Mouse (Mus musculus) gastrocnemius, postnatal 14 days (tissue): ENCODE measurements around the gene Flt1. TPM values are rescaled to one million over a fixed set of nuclear protein-coding genes. Genes with fewer than 3 reads are reported as not detected.

Experiments
- DNase-seq: peaks from one replicate; pipeline ENCODE4 v3.0.0; 2021; ENCODE audit warnings: mixed read lengths
- intact Hi-C: fragments of 180-260 bp; cut with DNase I; formaldehyde crosslinking; loops from one replicate; pipeline ENCODE4 v1.15.1; 2025; ENCODE audit warnings: low total_unique reads
- total RNA-seq, 2 experiments: library from RNA; stranded (reverse); gene quantifications; 2 replicates each; pipeline ENCODE4 v1.2.3; 2021

Flt1 gene
- total RNA-seq, 2 experiments from 2014 or later: 14.9 to 21.6 TPM

DNA sequence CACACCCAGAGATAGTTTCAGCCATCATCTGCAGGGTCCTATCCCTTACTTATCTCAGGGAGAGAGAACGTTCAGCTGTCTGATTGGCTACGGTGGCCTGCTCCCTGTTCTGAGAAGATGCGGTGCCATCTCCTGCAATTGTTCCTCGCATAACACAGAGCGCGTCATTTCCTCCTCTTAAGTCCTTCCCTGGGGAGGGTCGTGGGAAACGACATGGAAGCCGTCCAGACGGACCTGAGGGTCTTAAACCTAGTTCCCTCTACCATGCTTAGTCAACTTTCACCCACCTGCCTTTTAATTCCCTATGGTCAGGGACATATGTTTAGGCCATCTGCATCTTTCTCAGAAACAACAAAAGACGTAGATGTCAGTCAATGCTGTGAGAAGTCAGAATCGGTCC is 46.5 kb downstream of the Flt1 start:
- intact Hi-C loops: no loop called here
- DNase-seq: no peak

DNA sequence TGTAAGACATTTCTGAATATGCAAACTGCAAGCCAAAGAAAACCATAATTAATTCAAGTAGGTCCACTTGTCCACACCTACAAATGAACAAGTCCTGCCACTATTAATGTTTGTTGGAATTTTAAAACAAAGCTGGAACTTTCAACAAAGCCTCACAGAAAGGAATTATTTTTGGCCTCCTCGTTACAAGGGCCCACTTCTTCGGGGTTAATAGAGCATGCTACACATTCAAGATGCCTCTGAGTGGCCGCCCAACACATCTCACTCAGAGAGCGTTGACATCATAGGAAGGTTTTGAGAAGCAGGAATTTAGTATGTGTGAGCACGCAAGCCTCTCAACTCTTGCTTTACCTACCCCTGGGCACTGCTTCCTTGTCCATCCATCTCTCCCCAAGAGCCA is 50.0 kb downstream of the Flt1 start:
- intact Hi-C loops: no loop called here
- DNase-seq: no peak

DNA sequence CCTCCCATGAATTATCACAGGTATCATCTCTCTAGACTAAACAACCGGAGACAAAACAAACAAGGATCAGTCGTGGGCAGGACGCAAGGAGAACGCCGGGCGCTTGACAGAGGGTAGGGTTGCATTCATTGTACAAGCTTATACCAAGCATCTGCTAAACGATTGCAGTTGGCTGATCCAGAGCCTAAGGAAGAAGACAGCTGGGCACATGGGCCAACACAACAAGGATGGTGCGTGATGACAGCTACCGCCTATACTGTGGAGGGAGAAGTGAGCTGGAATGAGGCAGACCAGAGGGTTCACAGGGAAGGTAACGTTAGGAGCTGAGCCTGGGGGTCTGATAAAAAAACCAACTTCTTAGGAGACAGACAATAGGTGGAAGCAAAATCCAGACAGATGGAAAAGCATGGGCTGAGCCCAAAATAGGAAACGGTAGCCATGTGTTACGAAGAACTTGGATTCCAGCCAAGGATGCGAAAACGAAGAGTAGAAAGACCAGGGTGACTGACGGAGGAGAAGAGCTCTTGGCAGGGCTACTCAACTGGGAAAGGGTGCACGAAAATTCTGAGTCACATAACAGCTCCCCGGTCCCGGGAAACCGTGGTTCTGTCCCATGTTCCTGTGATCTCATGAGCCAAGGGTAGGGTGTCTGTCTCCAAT is 53.9 kb downstream of the Flt1 start:
- DNase-seq: no peak
- intact Hi-C loops: no loop called here

DNA sequence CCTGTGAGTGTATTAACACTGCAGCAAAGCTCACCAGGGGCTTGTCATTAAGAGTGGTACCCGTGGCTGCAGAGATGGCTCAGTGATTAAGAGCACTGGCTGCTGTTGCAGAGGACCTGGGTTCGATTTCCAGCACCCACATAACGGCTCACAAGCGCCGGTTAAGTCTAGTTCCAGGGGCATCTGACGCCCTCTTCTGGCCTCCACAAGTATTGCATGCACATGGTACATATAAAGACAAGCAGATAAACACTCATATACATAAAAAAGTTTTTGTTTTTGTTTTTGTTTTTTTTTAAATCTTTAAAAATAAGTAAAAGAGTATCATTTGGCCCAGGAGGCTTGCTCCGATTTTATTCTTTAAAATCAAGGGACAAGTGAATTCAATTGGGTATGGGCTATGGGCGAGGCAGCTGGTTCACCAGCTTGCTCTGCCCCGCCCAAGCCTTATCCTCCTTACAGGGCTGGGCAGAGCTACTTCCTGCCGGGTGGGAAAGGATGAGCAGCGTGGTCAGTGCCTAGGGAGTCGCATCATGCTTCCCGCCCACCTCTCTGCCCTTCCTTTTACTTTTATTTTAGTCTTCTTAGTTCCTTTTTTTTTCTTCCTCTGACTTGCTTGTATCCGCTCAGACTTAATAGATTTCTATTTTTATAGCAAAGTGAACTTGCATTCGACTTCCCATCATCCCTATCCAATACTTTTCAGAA is 57.0 kb downstream of the Flt1 start:
- no peak for DNase-seq
- intact Hi-C loops: no loop called here

DNA sequence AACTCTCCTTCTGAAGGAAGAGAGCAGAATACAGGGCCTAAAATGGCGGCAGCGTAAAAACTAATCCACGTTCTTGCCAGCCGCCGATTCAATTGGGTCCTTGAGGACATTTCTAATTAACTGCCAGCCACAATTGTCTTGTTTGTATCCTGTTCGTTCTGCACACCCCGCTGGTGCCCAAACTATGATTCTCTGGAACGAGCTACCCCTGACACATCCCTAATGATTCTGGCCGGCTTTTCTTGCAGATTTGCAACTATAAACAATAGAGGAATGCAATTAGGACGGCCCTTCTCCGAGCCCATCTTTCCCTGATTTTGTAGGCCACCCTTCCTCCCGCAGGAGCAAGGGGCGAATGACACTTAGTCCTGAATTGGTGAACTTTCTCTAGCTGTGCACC is 59.9 kb downstream of the Flt1 start:
- intact Hi-C loops: no loop called here

DNA sequence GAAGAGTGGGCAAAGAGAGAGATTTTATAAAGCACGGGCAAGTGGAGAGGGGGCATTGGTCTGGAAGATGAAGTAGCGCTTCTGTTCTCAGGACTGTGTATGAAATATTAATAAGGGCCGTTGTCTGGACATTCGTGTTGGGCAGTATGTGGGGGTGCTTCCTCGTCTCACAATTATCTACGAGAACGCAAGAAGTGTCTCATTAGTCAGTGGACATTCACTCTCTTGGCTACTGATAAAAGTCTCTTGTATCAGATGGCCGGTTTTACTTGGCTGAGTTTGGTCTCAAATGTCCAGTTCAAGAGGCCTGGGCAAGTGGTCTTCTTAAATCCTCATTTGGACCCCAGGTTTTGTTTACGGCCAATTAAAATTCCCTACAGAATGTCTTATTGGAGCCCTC is 60.4 kb downstream of the Flt1 start:
- no peak for DNase-seq
- intact Hi-C loops: no loop called here

More for the DNA sequence above, 59.9 kb downstream of the Flt1 start:
- DNase-seq: no peak

DNA sequence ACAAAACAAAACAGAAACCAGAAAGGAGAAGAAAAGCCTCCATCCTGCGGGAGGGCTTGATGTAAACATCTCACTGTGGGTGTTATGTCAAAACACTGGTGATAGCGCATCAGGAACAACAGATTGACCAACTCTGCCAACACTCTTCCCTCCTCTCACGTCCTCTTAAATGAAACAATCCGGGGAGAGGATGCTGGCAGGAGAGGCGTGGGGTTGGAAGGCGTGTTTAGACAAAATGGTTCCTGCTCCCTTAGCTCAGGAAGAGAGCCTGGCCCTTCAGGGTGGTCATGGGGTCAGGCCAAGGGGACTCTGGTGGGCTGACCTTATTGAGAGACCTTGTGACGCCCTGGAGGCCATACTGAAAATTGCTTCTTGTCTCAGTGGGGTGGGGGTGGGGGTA is 65.9 kb downstream of the Flt1 start:
- no peak for DNase-seq
- intact Hi-C loops: no loop called here

DNA sequence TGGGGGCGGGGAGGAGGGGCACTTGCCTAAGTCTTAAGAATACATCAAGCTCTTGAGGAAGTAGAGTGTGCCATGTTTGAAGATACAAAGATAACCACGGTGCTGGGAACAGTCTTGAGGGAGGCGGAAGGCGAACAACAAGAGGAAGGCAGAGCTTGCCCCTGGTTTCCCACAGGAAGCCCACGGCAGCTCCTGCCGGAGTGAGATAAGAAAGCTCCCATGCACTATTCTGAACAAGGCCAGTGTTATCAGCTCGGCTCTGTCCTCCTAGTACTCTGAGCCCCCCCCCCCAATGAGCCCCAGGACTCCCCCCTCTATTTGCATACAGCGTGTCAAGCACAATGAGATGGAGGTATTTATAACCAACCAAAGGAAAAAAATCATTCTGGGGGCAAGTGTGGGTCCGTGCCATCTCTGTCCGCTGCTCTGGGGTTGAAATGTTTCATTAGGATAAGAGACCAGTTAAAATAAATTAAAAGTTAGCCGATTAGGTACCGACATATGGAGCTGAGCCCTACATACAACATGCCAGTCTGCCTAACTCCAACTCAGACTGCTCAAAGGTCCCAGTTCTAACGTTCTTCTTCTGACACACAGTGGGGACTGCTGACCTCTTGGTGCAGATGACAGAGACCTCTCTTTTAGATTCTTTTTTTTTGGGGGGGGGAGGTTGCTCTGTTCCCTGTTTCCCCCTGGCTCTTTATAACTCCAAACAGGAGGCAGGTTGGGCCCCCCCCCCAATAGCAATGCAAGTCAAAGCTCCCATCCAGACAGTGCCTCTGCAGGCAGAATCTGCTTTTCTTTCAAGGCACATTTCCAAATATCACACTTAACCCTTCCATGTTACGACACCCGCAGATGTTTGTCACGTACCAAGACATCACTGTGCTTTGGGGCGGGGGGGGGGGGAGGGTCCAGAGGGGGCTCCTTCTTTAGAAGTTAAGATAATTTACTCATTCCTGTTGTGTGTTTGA is 67.6 kb downstream of the Flt1 start:
- no peak for DNase-seq
- intact Hi-C loops: no loop called here

DNA sequence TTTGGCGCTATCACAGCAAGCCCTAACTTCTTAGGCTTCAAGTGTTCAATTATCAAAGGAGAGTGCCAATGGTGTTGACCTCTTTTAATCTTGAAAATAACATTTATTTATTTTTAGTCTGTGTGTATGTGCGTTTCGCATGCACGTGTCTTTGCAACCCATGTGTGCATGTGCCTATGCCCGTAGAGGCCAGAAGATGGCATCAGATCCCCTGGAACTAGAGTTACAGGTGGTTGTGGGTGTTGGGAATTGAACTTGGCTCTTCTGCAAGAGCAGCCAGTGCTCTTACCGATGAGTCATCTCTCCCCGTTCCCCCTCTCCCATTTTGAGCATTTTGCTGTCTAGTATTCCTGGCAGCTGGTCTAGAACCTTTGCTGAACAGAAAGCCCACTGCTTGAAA is 70.0 kb downstream of the Flt1 start:
- intact Hi-C loops: no loop called here
- DNase-seq: no peak

DNA sequence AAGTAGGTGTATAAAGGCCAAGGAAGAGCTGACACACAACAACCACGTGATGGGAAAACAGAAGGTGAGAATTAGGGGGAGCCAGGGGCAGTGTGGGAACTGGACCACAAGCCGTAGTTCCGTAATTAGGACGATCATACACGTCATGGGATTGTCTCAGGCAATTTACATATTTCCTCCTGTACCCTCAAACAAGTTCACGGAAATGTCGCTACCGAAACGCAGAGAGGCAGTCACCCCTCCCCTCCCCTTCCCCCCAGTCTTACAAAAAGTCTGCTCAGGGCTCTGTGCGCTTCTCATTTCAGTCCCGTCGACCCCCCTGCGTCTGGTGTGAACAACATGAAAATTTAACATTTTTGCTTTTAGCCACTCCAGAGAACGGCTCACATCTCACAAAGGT is 74.6 kb downstream of the Flt1 start:
- intact Hi-C loops: no loop called here

DNA sequence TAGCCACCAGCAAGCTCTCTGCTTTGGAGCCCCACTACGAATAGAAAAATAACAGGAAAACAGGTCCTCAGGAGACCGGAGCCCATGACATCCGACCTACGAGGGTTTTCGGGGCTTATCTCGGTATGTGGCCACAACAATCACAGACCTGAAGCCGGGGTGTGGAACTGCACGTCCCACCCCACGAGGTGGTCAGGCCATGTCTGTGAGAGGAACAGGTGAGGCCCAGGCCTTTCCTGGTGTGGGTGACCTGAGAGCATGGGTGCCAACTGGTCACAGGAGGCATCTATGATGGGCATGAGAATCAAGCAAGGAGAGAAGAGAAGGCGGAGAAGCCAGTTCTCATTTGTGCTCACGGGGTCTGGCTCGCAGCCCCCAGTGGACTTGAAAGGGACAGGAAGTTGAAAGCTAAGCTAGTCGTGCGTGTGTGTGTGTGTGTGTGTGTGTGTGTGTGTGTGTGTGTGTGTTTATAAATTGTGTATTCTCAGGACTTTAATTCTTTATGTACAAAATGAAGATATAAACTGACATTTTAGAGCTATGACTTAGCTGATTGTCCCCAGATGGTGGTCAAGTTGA is 79.4 kb downstream of the Flt1 start:
- no peak for DNase-seq
- intact Hi-C loops: no loop called here

More for the DNA sequence above, 74.6 kb downstream of the Flt1 start:
- DNase-seq: no peak

DNA sequence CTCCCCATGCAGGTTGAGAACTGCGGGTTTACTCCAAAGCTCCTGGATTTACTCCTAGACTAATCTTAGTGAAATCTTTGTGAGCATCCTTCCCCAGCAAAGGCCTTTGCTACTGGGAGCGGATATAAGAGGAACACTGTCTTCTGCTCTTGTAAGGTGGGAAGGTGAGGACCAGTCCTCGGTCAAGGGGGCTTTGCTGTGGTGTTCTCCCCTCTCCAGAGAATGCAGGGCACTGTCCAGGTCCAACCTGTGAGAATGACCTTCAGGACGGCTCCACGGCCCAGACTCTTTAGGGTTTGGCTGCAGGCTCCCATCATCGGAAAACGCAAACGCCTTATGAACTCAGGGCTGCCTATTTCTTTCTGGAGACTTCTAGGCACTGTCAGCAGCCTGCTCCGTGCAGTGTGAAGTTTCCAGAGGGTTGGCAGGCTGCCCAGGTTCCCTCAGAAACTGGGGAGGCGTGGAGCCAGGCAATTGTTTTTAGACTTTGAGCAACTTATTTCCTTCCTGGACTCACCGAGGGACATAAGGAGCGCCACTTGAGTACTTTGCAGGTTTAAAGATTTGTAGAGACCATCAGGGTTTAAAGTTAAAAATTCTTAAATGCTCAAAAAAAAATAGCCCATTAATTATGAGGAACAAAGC is 80.7 kb downstream of the Flt1 start:
- intact Hi-C loops: no loop called here
- peak; percentile 82 for DNase-seq

DNA sequence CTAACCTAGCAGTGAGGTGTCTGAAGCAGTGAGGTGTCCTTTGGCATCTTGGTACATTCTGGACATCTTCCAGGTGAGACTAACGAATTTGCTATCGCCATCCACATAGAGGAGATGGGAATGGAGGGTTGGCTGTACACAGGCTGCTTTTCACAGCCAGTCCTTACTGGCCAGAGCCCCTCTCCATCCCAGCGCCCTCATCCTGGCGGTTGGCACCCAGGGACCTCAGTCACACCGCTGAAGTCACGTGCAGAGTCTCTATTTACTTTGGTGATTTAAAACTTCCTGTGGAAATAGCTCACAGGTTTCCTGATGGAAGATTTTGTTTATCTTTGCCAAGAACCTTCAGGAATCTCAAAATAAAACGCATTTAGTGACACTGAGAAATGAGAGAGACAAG is 84.4 kb downstream of the Flt1 start:
- intact Hi-C loops: no loop called here
- DNase-seq: no peak

DNA sequence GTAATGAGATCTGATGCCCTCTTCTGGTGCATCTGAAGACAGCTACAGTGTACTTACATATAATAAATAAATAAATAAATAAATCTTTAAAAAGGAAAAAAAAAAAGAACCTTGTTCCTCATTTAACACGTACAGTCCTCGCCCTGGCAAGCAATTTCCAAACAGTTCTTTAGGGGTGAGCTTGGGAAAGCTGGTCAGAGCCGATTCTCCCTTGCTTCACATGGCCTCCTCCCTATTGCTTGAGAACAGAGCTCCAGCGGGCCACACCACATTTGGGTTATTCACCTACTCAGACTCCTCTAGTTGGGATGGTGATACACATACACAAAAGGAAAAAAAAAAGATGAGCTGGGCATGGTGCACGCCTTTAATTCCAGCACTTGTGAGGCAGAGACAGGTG is 85.9 kb downstream of the Flt1 start:
- intact Hi-C loops: loop anchor here (10.0 kb wide), 1 partner anchor 105 kb away; no protein-coding TSS in a partner anchor

DNA sequence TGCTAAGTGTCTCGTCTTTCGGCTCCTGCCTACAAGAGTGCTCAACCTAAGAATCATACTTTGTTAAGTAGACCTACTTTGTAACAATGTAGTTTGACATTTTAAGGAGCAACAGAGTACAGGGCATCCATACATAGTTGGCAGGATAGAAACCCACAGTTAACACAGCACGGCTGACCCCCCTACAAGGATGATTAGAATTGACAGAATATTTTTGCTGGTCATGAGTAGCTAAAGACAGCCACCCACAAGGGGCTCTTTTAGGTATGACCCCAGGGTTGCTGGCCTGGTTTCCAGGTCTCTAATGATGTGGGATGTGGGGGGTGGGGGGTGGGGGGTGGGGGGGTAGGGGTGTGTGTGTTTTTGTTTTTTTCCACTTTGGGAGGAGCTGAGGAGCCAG is 89.1 kb downstream of the Flt1 start:
- intact Hi-C loops: loop anchor here (10.0 kb wide), 1 partner anchor 108 kb away; no protein-coding TSS in a partner anchor
- no peak for DNase-seq

More for the DNA sequence above, 85.9 kb downstream of the Flt1 start:
- DNase-seq: no peak

DNA sequence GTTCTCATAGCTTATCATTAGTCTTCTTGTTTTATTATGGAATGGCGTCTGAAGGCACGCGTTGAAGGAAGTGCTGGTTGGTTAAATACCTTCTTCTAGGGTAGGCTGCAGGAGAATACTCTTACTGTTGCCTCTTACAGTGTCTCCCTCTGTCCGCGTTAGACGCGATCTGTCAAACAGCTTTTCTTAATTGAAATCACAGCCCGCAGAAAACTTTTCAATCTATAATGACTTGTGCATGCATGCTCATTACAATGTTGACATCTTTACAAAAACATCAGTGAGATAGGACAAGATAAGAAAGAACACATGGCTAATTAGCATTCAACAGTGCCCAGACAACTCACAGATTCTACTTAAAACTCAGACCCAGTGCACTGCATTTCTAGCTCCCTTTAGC is 89.9 kb downstream of the Flt1 start:
- intact Hi-C loops: loop anchor here (10.0 kb wide), 1 partner anchor 109 kb away; no protein-coding TSS in a partner anchor
- no peak for DNase-seq

DNA sequence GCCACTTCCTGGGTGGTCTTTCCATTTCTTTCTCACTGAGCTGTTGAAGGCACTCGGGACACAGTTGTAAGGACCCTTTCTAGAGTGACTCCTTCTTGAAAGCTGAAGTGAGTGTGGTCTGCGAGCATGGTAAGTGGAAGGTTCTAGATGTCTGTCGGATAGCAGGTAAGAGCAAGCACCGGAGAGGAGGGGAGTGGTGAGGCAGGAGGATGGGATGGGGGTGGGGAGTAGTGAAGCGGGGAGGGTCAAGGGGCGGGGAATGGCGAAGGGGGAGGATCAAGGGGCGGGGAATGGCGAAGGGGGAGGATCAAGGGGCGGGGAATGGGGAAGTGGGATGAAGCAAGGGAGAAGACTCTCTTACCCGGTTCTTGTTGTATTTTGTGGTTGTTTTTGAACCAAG is 91.8 kb downstream of the Flt1 start:
- no peak for DNase-seq

DNA sequence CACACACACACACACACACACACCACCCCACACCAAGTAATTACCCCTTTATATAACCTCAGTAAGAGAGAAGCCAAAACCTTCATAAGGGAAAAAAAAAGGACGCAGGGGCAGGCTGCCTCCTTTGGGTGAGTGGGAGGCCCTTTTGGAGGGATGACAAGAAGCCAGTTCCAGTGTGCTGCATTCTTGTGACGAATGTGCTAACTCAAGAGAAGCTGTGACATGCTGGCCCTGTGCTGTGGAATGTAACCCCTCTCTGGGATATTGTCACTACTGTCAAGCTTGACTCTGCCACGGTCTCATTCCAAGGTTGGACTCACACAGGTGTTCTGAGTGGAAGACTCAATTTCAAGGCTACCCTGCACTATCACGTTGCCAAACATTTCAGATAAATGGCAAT is 93.1 kb downstream of the Flt1 start:
- DNase-seq: no peak
- intact Hi-C loops: loop anchor here (10.0 kb wide), 1 partner anchor 112 kb away; no protein-coding TSS in a partner anchor

More for the DNA sequence above, 91.8 kb downstream of the Flt1 start:
- intact Hi-C loops: loop anchor here (10.0 kb wide), 1 partner anchor 111 kb away; no protein-coding TSS in a partner anchor
